Mouse (Mus musculus) midbrain, embryonic 10.5 days (tissue): ENCODE measurements around the gene Hba-x. TPM values are rescaled to one million over a fixed set of nuclear protein-coding genes. Genes with fewer than 3 reads are reported as not detected.

Experiments used
- DNase-seq: peaks from one replicate; pipeline ENCODE4 v3.0.0-alpha.2; 2017; ENCODE audit warnings: low spot score
- H3K27ac ChIP-seq: fragments of 300-500 bp; sonication (generic); replicated peaks from 2 replicates; pipeline ENCODE4 v1.5.1; 2016; ENCODE audit warnings: mild to moderate bottlenecking
- H3K27me3 ChIP-seq: fragments of 300-500 bp; sonication (generic); 2 replicates; pipeline ENCODE4 v1.6.1; 2016; ENCODE audit warnings: low read depth, mild to moderate bottlenecking; ENCODE audit not compliant: poor library complexity, severe bottlenecking
- H3K36me3 ChIP-seq: fragments of 300-500 bp; sonication (generic); 2 replicates; pipeline ENCODE4 v1.6.1; 2016; ENCODE audit warnings: mild to moderate bottlenecking, moderate library complexity
- H3K4me1 ChIP-seq: fragments of 300-500 bp; sonication (generic); 2 replicates; pipeline ENCODE4 v1.6.1; 2016
- H3K4me3 ChIP-seq: fragments of 300-500 bp; sonication (generic); 2 replicates; pipeline ENCODE4 v1.5.1; 2016; ENCODE audit warnings: mild to moderate bottlenecking, moderate library complexity
- H3K9me3 ChIP-seq: fragments of 300-500 bp; sonication (generic); replicated peaks from 2 replicates; pipeline ENCODE4 v1.6.1; 2016; ENCODE audit warnings: mild to moderate bottlenecking
- WGBS: fragments of 180-500 bp; shearing (Covaris S2); methylation state at CpG from one replicate; pipeline ENCODE4 v1.1.7; 2016; 5-methylcytosine and 5-hydroxymethylcytosine counted together
- polyA plus RNA-seq: library from polyadenylated mRNA; unstranded; fragments of >200 nt; fragmentation: Nextera tagmentation; extraction: Ambion mirVana; gene quantifications from 2 replicates; pipeline ENCODE4 v1.2.1, GENCODE M21; 2016

The Hba-x gene
- polyA plus RNA-seq, 1 experiment from 2014 or later = 3,100 TPM

DNA sequence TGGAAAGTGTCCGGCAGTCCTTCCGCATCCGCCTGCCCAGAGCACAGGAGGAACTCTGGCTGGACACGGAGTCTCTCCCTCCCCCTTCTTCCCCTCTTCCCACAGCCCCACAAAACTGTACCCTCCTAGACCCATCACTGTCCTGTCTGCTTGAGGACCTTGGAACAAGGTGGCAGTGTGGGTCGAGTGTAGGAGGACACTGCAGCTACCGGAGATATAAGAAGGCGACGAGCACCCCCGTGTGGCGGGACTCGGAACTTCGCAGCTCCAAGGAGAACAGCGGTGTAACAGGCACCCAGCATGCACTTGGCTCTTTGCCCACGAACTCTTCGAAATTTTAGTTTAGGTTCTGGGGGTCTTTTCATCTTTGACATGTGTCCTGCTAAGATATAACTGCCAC is 48.4 kb downstream of the Hba-x start:
- no peaks in the 10 kb centered on the region for H3K9me3 ChIP-seq
- peaks cover 14% of the 10 kb centered on the region for H3K4me1 ChIP-seq
- no peak overlapping the region for H3K27ac ChIP-seq
- 12% methylated on average over 15 of the region's 15 CpGs for WGBS
- DNase-seq = peak; percentile 92
- H3K4me3 ChIP-seq = peak overlapping the region; percentile 28
- H3K27me3 ChIP-seq = no peaks in the 10 kb centered on the region
- H3K36me3 ChIP-seq = no peaks in the 10 kb centered on the region

Other genes starting within 250 kb of the Hba-x start
- 0.05 TPM in 1 of 2 replicates, not detected in the other for gene Il9r, start 76.1 kb upstream of the Hba-x start, polyA plus RNA-seq
- gene Snrnp25, start 71.0 kb upstream of the Hba-x start, polyA plus RNA-seq = 94.7 and 107 TPM in 2 replicates
- gene Rhbdf1, start 54.1 kb upstream of the Hba-x start, polyA plus RNA-seq = 25.1 and 26.2 TPM in 2 replicates
- gene Mpg, start 49.9 kb upstream of the Hba-x start, polyA plus RNA-seq = 30.6 and 32.0 TPM in 2 replicates
- 42.6 and 45.3 TPM in 2 replicates for gene Nprl3, start 8.7 kb upstream of the Hba-x start, polyA plus RNA-seq
- 2,199 and 2,239 TPM in 2 replicates for gene Hba-a1, start 7.1 kb downstream of the Hba-x start, polyA plus RNA-seq
- 5.8 and 6.6 TPM in 2 replicates for gene Hbq1b, start 10.6 kb downstream of the Hba-x start, polyA plus RNA-seq
- gene Hba-a2, start 20.1 kb downstream of the Hba-x start, polyA plus RNA-seq = 3,984 and 4,102 TPM in 2 replicates
- not detected in 2 replicates for gene Hbq1a, start 23.7 kb downstream of the Hba-x start, polyA plus RNA-seq
- gene Sh3pxd2b, start 71.4 kb downstream of the Hba-x start, polyA plus RNA-seq = 25.7 and 32.7 TPM in 2 replicates
- gene Ubtd2, start 179.0 kb downstream of the Hba-x start, polyA plus RNA-seq = 60.9 and 62.3 TPM in 2 replicates